Mouse (Mus musculus): ENCODE measurements around the gene Krtap5-2. TPM values are rescaled to one million over a fixed set of nuclear protein-coding genes. Genes with fewer than 3 reads are reported as not detected.
"Not testable (repeated sequence)": the region's sequence is repeated elsewhere in the genome, so short reads cannot be mapped to it uniquely, and the experiment has no call there.

Gene Krtap5-2
- polyA plus RNA-seq, 1 experiment: not detected

DNA sequence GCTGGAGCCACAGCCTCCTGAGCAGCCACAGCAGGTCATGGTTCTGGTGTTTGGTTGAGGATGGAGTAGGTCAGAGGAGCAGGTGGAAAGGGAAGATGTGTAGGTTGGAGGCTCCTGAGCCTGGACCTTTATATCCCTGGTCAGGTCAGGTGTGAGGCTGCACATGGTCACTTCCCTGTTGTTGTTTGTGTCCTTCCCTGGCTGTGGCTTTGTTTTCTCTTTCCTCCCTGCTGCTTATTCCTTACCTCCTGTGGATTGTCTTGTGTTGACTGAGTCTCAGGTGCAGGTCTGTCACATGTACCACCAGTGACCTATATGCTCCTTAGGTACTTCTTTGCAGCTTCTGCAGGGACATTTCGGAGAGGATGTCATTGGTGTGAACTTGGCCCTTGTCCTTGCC is 31.3 kb downstream of the Krtap5-2 start, which contains the start of gene Gm45337:
Gene Gm45337, minus strand, starts transcription at position 101 of the 400 bp plus-strand sequence.
- no peak within 1 kb of the TSS for H3K4me3 ChIP-seq (ENCODE audit: control insufficient read depth, insufficient read depth, low read length)
- H3K27ac ChIP-seq (ENCODE audit: control insufficient read depth, insufficient read depth, low read length): no peak within 1 kb of the TSS
- H3K27me3 ChIP-seq (ENCODE audit: control insufficient read depth, insufficient read depth, low read length): no peaks in the 10 kb centered on the region
- WGBS: 97% methylated on average over 1 of the region's 1 CpGs
- H3K36me3 ChIP-seq (ENCODE audit: control insufficient read depth, insufficient read depth, low read length): no peaks in the 10 kb centered on the region
- no peak for DNase-seq
- TF ChIP-seq POLR2A (IDR thresholded peaks at IDR 0.05; ENCODE audit: control insufficient read depth, extremely low read depth, insufficient read depth, low read length, poor library complexity) (no peak), CTCF (IDR thresholded peaks at IDR 0.05; ENCODE audit: borderline replicate concordance, control insufficient read depth, extremely low read depth, insufficient read depth, low read length, poor library complexity) (no peak)
- H3K4me1 ChIP-seq (replicated peaks; ENCODE audit: control insufficient read depth, insufficient read depth, low read length): no peaks in the 10 kb centered on the region

DNA sequence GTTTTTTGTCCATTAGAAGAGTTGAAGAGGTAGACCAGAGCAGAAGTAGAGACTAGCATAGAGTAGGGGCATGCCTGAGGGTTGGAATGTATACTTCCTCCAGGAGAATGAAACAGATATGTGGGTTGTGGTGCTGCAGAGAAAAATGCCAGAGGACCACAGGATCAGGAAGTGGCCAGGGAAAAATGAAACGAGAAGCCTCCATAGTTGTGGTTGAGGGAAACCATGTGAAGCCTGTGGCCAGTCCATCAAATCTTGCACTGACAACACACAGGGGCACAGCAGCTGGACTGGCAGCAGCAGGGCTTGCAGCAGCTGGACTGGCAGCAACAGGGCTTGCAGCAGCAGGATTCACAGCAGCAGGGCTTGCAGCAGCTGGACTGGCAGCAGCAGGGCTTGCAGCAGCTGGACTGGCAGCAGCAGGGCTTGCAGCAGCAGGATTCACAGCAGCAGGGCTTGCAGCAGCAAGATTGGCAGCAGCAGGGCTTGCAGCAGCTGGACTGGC is 32.2 kb downstream of the Krtap5-2 start:
- 0% methylated on average over 1 of the region's 1 CpGs for WGBS
- DNase-seq; H3K36me3 ChIP-seq (ENCODE audit: control insufficient read depth, insufficient read depth, low read length); H3K27me3 ChIP-seq (ENCODE audit: control insufficient read depth, insufficient read depth, low read length); H3K27ac ChIP-seq (ENCODE audit: control insufficient read depth, insufficient read depth, low read length); H3K4me3 ChIP-seq (ENCODE audit: control insufficient read depth, insufficient read depth, low read length); H3K4me1 ChIP-seq (replicated peaks; ENCODE audit: control insufficient read depth, insufficient read depth, low read length): not testable (repeated sequence)

DNA sequence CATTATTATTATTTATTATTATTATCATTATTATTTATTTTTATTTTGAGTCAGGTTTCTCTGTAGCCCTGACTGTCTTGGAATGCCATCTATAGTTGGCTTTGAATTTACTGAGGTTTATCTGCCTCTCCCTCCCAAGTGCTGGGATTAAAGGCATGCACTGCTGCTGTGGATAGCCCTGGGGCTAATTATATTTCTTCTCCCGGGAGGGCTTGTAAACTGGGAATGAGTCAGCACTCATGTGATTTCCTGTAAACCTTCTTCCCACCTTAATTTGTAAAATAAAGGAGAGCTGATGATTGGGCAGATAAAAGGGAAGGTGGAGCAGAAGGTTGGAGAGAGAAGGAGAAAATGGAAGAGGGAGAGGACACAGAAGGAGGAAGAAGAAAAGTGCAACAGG is 35.1 kb downstream of the Krtap5-2 start:
- Histone ChIP-seq H3K4me1 (replicated peaks; ENCODE audit: control insufficient read depth, insufficient read depth, low read length) (no peaks in the 10 kb centered on the region), H3K27me3 (ENCODE audit: control insufficient read depth, insufficient read depth, low read length) (no peaks in the 10 kb centered on the region), H3K27ac (ENCODE audit: control insufficient read depth, insufficient read depth, low read length) (no peak overlapping the region), H3K4me3 (ENCODE audit: control insufficient read depth, insufficient read depth, low read length) (no peak overlapping the region), H3K36me3 (ENCODE audit: control insufficient read depth, insufficient read depth, low read length) (no peaks in the 10 kb centered on the region)
- no peak for DNase-seq
- WGBS: 11% methylated on average over 1 of the region's 1 CpGs
- TF ChIP-seq POLR2A (IDR thresholded peaks at IDR 0.05; ENCODE audit: control insufficient read depth, extremely low read depth, insufficient read depth, low read length, poor library complexity): no peak
- no peak for TF ChIP-seq CTCF (IDR thresholded peaks at IDR 0.05; ENCODE audit: borderline replicate concordance, control insufficient read depth, extremely low read depth, insufficient read depth, low read length, poor library complexity)

DNA sequence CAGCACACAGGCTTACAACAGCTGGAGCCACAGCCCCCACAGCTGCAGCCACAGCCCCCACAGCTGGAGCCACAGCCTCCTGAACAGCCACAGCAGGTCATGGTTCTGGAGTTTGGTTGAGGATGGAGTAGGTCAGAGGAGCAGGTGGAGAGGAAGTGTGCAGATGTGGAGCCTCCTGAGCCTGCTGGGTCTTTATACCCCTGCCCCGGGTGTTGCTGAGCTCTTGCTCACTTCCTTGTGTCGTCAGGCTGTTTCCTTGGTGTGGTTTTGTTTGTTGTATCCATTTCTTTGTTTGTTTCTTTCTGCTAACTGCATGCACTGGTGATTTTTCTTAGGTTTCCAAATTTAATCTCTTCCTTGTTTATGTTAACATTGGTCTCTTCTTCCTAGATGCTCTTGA is 39.9 kb downstream of the Krtap5-2 start, which contains the start of gene Gm39115:
Gene Gm39115, minus strand, starts transcription at position 101 of the 400 bp plus-strand sequence.
- not testable (repeated sequence) for DNase-seq; H3K27ac ChIP-seq (ENCODE audit: control insufficient read depth, insufficient read depth, low read length); H3K27me3 ChIP-seq (ENCODE audit: control insufficient read depth, insufficient read depth, low read length); H3K4me3 ChIP-seq (ENCODE audit: control insufficient read depth, insufficient read depth, low read length); H3K36me3 ChIP-seq (ENCODE audit: control insufficient read depth, insufficient read depth, low read length); H3K4me1 ChIP-seq (replicated peaks; ENCODE audit: control insufficient read depth, insufficient read depth, low read length)
- 6% methylated on average over 2 of the region's 2 CpGs for WGBS

DNA sequence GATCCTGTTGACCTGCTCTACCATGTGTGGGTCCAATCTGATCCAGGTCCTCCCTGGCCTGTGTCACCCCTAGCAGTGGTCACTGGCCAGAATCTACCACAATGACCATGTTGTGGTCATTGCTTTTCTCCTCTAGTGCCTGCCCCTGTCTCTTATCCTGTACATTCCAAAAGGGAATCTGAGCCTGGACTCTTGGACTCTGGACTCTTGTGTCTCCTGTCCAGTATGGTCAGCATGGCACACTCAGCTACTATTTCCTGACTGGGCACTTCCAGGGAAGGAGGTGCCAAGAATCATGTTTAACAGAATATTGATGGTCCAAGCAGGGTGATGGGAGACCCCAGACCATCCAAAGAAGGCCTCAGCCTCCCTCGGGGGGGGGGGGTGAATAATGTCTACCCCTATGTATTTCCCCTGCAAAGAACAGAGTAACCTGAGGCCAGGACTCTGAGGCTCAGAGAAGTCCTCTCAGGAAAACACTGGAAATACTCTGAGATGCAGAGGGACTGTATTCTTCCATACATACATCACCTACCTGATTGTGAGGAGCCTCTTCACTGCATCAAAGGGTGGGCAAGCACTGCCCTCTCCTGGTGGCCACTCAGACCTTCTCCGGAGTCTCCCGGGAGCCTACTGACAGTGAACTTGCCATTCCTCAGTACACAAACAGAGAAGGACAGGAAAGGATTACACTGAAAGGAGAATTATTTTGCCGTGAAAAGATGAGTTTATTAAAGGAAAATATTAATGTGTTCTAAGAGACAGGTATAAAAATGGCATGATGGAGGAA is 41.4 kb downstream of the Krtap5-2 start:
- H3K27ac ChIP-seq (ENCODE audit: control insufficient read depth, insufficient read depth, low read length): no peak overlapping the region
- no peaks in the 10 kb centered on the region for H3K4me1 ChIP-seq (replicated peaks; ENCODE audit: control insufficient read depth, insufficient read depth, low read length)
- no peaks in the 10 kb centered on the region for H3K27me3 ChIP-seq (ENCODE audit: control insufficient read depth, insufficient read depth, low read length)
- DNase-seq: no peak
- TF ChIP-seq POLR2A (IDR thresholded peaks at IDR 0.05; ENCODE audit: control insufficient read depth, extremely low read depth, insufficient read depth, low read length, poor library complexity) (no peak), CTCF (IDR thresholded peaks at IDR 0.05; ENCODE audit: borderline replicate concordance, control insufficient read depth, extremely low read depth, insufficient read depth, low read length, poor library complexity) (no peak)
- no peaks in the 10 kb centered on the region for H3K36me3 ChIP-seq (ENCODE audit: control insufficient read depth, insufficient read depth, low read length)
- no peak overlapping the region for H3K4me3 ChIP-seq (ENCODE audit: control insufficient read depth, insufficient read depth, low read length)
- 64% methylated on average over 4 of the region's 4 CpGs for WGBS

DNA sequence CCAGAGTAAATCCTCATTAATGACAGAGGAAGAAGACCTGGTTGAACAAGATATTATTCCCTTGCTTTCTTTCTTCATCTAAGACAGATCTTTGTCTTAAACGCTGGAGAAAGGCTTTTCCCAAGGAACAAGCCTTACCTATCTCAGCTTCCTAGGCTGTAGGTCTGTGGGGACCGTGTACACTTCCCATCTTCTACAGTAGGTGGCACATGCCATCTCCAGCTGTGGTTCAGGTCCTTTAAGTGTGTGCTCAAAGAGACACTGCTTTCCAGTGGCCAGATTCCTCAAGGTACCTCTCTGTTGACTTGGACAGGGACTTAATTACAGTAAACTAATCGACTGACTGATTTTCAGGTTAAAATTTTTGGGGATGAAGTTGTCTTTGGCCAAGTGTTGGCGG is 47.0 kb downstream of the Krtap5-2 start:
- Histone ChIP-seq H3K4me1 (replicated peaks; ENCODE audit: control insufficient read depth, insufficient read depth, low read length) (no peaks in the 10 kb centered on the region), H3K36me3 (ENCODE audit: control insufficient read depth, insufficient read depth, low read length) (no peaks in the 10 kb centered on the region), H3K4me3 (ENCODE audit: control insufficient read depth, insufficient read depth, low read length) (no peak overlapping the region), H3K27me3 (ENCODE audit: control insufficient read depth, insufficient read depth, low read length) (no peaks in the 10 kb centered on the region), H3K27ac (ENCODE audit: control insufficient read depth, insufficient read depth, low read length) (no peak overlapping the region)
- no peak for DNase-seq
- TF ChIP-seq CTCF (IDR thresholded peaks at IDR 0.05; ENCODE audit: borderline replicate concordance, control insufficient read depth, extremely low read depth, insufficient read depth, low read length, poor library complexity) (no peak), POLR2A (IDR thresholded peaks at IDR 0.05; ENCODE audit: control insufficient read depth, extremely low read depth, insufficient read depth, low read length, poor library complexity) (no peak)
- 59% methylated on average over 4 of the region's 4 CpGs for WGBS

Other genes with a start within 250 kb of the Krtap5-2 start
- gene Brsk2, start 226.3 kb downstream of the Krtap5-2 start, polyA plus RNA-seq (2012; rRNA removed): 0.27 and 0.40 TPM in 2 replicates
- gene Mob2, start 114.9 kb downstream of the Krtap5-2 start, polyA plus RNA-seq (2012; rRNA removed): 62.6 and 73.5 TPM in 2 replicates
- gene Dusp8, start 80.2 kb downstream of the Krtap5-2 start, polyA plus RNA-seq (2012; rRNA removed): 0.98 and 4.0 TPM in 2 replicates
- gene Gm45618, start 55.3 kb downstream of the Krtap5-2 start, polyA plus RNA-seq (2012; rRNA removed): not detected in 2 replicates
- gene Gm39115, start 40.0 kb downstream of the Krtap5-2 start, polyA plus RNA-seq (2012; rRNA removed): not detected in 2 replicates
- not detected in 2 replicates for gene Gm45337, start 31.4 kb downstream of the Krtap5-2 start, polyA plus RNA-seq (2012; rRNA removed)
- not detected in 2 replicates for gene Gm29735, start 18.9 kb downstream of the Krtap5-2 start, polyA plus RNA-seq (2012; rRNA removed)
- not detected in 2 replicates for gene Gm4553, start 10.3 kb downstream of the Krtap5-2 start, polyA plus RNA-seq (2012; rRNA removed)
- gene Gm10153, start 14.4 kb upstream of the Krtap5-2 start, polyA plus RNA-seq (2012; rRNA removed): not detected in 2 replicates
- gene Krtap5-3, start 25.4 kb upstream of the Krtap5-2 start, polyA plus RNA-seq (2012; rRNA removed): not detected in 2 replicates
- not detected in 2 replicates for gene Gm7579, start 35.9 kb upstream of the Krtap5-2 start, polyA plus RNA-seq (2012; rRNA removed)
- not detected in 2 replicates for gene Krtap5-5, start 54.0 kb upstream of the Krtap5-2 start, polyA plus RNA-seq (2012; rRNA removed)
- 0.19 TPM in 1 of 2 replicates, not detected in the other for gene Gm40460, start 65.1 kb upstream of the Krtap5-2 start, polyA plus RNA-seq (2012; rRNA removed)
- not detected in 2 replicates for gene Gm2431, start 82.3 kb upstream of the Krtap5-2 start, polyA plus RNA-seq (2012; rRNA removed)
- gene Gm4559, start 98.4 kb upstream of the Krtap5-2 start, polyA plus RNA-seq (2012; rRNA removed): not detected in 2 replicates
- gene Krtap5-1, start 121.1 kb upstream of the Krtap5-2 start, polyA plus RNA-seq (2012; rRNA removed): not detected in 2 replicates
- gene Krtap5-4, start 127.5 kb upstream of the Krtap5-2 start, polyA plus RNA-seq (2012; rRNA removed): not detected in 2 replicates
- 10.8 and 14.8 TPM in 2 replicates for gene Ifitm10, start 197.7 kb upstream of the Krtap5-2 start, polyA plus RNA-seq (2012; rRNA removed)
- gene Gm49369, start 206.7 kb upstream of the Krtap5-2 start, polyA plus RNA-seq (2012; rRNA removed): 0.23 and 0.31 TPM in 2 replicates
- gene Ctsd, start 212.0 kb upstream of the Krtap5-2 start, polyA plus RNA-seq (2012; rRNA removed): 762 and 992 TPM in 2 replicates

Measured in thymus, adult 2 months (tissue).